Mouse (Mus musculus) stomach, adult 2 months (tissue): ENCODE results near the gene Foxr1. TPM values are rescaled to one million over a fixed set of nuclear protein-coding genes. Genes with fewer than 3 reads are reported as not detected.

Source experiments
- polyA plus RNA-seq: library from polyadenylated mRNA; depleted of rRNA; stranded (reverse); fragments of >200 nt; gene quantifications from 2 replicates; pipeline ENCODE4 v1.2.3, GENCODE M21; 2012; rRNA removed

Gene Foxr1
- not detected in 2 replicates for polyA plus RNA-seq

DNA sequence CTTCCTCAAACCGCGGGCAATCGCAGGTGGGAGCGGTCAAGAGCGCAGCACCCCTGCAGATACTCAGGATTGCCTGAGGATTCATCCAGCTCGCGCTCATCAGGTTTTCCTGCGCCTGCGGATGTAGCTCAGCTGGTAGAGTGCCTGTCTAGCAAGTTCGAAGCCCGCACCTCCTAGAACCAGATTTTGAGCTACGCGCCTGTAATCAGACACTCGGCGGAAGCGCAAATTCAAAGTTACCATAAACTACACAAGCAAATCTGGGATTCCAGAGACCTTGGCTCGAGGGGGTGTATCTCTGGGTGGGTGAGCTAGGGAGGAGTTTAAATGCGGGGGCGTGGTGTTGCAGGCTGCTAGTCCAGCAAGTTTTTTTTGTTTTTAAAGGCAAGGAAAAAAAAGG, at the start of gene Foxr1:
Foxr1 (minus strand) TSS at position 176 of the 400 bp plus-strand sequence.

DNA sequence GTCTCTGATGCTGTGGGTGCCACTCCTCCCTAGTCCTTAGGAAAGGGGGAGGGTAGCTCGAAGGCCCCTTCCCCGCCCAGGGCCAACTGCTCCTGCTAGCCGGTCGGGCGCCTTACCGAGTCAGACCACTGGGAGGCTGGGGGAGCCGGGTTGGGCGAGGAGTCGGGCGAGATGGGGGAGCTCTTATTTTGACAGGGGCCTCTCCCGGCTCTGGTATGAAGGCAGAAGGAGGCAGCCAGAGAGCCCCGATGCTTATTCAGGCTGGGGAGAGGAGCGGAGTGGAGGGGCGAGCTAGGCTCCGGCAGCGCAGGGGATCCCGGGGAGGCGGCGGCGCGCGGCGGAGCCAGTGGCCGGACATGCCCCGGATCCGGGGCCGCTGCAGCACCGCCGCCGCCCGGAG, 41.6 kb upstream of the Foxr1 start, which contains the start of gene Bcl9l:
Bcl9l (plus strand) TSS at position 274 of the 400 bp plus-strand sequence.

DNA sequence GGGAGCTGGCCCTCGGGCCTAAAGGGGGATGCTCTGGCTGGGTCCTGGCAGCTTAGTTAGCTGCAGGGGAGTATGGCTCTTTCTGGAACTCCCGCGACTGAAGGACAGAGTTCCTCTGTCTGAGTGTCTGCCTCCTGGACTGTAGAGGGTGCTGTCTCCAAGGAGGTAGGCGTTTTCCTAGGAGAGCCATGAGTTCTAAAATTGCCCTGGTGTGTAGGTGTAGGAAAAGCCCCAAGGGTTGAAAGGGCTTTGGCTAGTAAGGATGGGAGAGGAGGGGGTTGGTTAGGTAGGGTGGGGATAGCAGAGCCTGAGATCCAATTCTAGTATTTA, 13.9 kb upstream of the Foxr1 start, which contains the start of gene Upk2:
Upk2 (minus strand) TSS at position 86 of the 330 bp plus-strand sequence.

DNA sequence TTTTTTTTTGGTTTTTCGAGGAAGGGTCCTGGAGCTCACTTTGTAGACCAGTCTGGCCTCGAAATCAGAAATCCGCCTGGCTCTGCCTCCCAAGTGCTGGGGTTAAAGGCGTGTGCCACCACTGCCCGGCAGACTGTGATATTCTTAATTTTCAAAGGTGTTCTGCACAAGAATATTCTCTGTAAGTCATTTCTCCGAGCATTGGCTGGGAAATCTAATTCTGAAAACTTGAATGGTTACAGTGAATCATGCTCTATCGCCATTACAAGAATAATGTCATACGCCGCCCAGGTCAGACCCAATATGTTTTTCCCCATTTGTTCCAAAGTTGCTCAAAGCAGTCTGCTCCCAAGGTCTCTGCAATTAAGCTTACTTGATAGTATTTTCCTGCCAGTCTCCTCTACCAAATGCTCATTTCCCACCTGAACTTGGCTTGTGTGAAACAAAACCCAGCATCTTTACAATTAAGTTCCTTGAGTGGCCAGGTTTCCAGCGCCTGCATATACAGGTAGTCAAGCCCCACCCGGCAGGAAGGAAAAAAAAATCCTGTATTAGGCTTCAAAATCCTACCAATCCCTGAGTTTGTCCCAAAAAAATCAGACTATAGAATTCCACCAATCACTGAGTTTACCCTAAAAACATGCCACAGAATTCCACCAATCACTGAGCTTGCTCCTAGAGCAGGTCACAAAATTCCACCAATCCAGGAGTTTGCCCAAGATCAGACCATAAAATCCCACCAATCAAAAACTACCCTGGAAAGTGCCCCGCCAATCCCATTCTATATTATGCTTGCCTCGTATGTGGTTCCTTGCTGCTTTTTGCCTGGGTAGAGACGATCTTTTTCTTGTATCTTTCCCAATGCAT, 22.2 kb downstream of the Foxr1 start, which contains the start of gene Ccdc84:
Ccdc84 (minus strand) TSS at position 51 of the 867 bp plus-strand sequence.

DNA sequence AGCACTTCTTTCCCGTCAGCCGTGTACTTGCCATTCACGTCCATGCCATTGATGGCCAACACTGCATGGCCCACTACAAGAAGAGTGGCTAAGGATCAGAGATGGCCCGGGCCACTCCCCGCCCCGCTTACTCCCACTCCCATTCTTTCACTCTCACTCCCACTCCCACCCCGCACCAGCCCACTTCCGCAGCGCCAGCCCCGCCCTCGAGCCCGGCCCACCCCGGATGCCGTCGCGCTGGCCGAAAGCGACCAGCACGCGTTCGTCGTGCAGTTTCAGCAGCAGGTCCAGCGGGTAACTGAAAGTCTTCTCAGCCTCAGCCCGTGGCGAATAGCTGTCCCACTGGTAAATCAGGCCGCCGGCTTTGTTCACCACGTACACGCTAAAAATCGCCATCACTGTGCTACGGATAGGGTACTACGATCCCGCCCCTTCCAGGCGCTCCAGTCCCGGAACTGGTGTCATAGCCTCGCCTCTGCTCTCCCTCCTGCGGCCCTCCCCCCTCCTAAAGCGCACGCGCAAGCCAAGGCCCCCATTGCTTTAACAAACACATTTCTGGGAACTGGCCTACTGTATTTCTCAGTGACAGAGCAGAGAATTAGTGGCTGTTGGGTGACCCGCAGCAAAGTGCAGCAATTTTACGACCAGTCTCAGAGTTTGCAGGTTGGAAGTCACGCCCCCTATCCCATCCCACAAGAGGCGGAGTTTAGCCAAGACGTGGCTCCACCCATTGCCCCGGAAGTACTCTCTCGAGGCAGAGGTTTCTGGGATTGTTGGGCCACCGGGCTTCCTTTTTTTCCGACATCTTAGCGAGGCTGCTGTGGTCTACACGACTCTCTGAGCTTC, 33.8 kb downstream of the Foxr1 start, which contains the start of the genes Rps25 and Trappc4:
Rps25 (plus strand) TSS at position 234 of the 846 bp plus-strand sequence.
Trappc4 (minus strand) TSS at position 695 of the 846 bp plus-strand sequence.

DNA sequence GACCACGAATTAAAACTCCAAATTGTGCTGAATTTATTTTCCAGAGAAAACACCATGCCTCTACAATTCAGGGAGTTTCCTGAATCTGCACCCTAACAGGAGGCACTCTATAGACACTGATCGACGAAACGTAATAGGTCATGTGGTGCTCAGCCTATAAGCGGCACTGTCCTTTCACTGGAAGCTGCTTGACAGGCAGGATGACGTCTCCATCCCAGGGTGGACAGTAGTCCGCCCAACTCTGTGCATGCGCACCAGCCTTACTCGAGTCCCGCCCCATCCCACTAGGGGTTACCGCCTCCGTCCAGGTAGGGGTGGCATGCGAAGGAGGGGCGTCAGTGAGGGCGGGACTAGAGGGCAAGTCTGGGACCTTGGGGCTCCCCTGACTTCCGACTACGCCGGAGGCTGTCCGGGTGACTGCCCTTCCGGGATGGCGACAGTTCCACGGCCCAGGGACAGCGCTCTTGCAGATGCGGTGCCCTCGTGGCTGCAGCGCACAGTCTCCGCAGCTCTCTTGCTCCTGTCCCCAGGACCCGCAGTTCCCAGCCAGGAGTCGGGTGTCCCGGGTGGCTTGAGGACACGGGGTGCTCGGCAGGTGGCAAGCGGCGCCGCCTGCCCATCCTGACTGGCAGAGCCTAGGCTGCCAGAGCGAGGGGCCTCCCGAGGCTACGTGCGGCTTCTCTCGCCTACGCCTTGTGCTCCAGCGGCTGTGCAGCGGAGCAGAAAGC, 44.1 kb downstream of the Foxr1 start, which contains the start of gene Slc37a4:
Slc37a4 (plus strand) TSS at position 169 of the 728 bp plus-strand sequence.

Other genes starting within 250 kb of the Foxr1 start
- 2.5 TPM in 2 replicates for gene Cbl, start 207.1 kb downstream of the Foxr1 start, polyA plus RNA-seq
- 0.06 TPM in 1 of 2 replicates, not detected in the other for gene Ccdc153, start 200.5 kb downstream of the Foxr1 start, polyA plus RNA-seq
- not detected in 2 replicates for gene Pdzd3, start 189.7 kb downstream of the Foxr1 start, polyA plus RNA-seq
- gene Nlrx1, start 172.5 kb downstream of the Foxr1 start, polyA plus RNA-seq = 4.4 and 5.1 TPM in 2 replicates
- 3.1 and 3.2 TPM in 2 replicates for gene Abcg4, start 152.5 kb downstream of the Foxr1 start, polyA plus RNA-seq
- 3.4 and 5.5 TPM in 2 replicates for gene Hinfp, start 135.5 kb downstream of the Foxr1 start, polyA plus RNA-seq
- 38.4 and 40.7 TPM in 2 replicates for gene C2cd2l, start 120.9 kb downstream of the Foxr1 start, polyA plus RNA-seq
- 27.1 and 28.1 TPM in 2 replicates for gene Dpagt1, start 115.1 kb downstream of the Foxr1 start, polyA plus RNA-seq
- gene H2afx, start 106.4 kb downstream of the Foxr1 start, polyA plus RNA-seq = 42.8 and 86.6 TPM in 2 replicates
- gene Hmbs, start 96.9 kb downstream of the Foxr1 start, polyA plus RNA-seq = 19.0 and 20.5 TPM in 2 replicates
- 7.8 and 9.0 TPM in 2 replicates for gene Vps11, start 79.5 kb downstream of the Foxr1 start, polyA plus RNA-seq
- gene Hyou1, start 61.6 kb downstream of the Foxr1 start, polyA plus RNA-seq = 23.7 and 29.7 TPM in 2 replicates
- gene Slc37a4, start 44.3 kb downstream of the Foxr1 start, polyA plus RNA-seq = 9.2 and 12.1 TPM in 2 replicates
- gene Rps25, start 34.0 kb downstream of the Foxr1 start, polyA plus RNA-seq = 17.8 and 26.3 TPM in 2 replicates
- 11.9 and 17.8 TPM in 2 replicates for gene Trappc4, start 33.5 kb downstream of the Foxr1 start, polyA plus RNA-seq
- gene Ccdc84, start 22.6 kb downstream of the Foxr1 start, polyA plus RNA-seq = 6.7 and 13.0 TPM in 2 replicates
- 0.19 and 0.81 TPM in 2 replicates for gene Upk2, start 13.8 kb upstream of the Foxr1 start, polyA plus RNA-seq
- gene Bcl9l, start 41.7 kb upstream of the Foxr1 start, polyA plus RNA-seq = 23.6 and 25.0 TPM in 2 replicates
- 0.04 and 0.05 TPM in 2 replicates for gene Cxcr5, start 120.7 kb upstream of the Foxr1 start, polyA plus RNA-seq
- 2.8 and 4.1 TPM in 2 replicates for gene Ddx6, start 163.8 kb upstream of the Foxr1 start, polyA plus RNA-seq
- 0.10 TPM in 1 of 2 replicates, not detected in the other for gene Treh, start 232.1 kb upstream of the Foxr1 start, polyA plus RNA-seq